Mouse (Mus musculus) ES-E14 (cell line): ENCODE data around the gene Rps2.

Experiments used
- CHD2 ChIP-seq: IDR thresholded peaks from 2 replicates; pipeline ENCODE4 v1.6.1; 2014; ENCODE audit warnings: mild to moderate bottlenecking, low read depth, low read length, inconsistent platforms
- HCFC1 ChIP-seq: IDR thresholded peaks from 2 replicates; pipeline ENCODE4 v1.6.1; 2012; ENCODE audit warnings: low read length, inconsistent platforms, borderline replicate concordance; ENCODE audit not compliant: insufficient read depth
- MAFK ChIP-seq: IDR thresholded peaks from 2 replicates; pipeline ENCODE4 v1.6.1; 2014; ENCODE audit warnings: mild to moderate bottlenecking, low read depth, low read length, inconsistent platforms; ENCODE audit not compliant: insufficient read depth
- ZC3H11A ChIP-seq: IDR thresholded peaks from 2 replicates; pipeline ENCODE4 v1.6.1; 2012; ENCODE audit warnings: low read depth, mild to moderate bottlenecking, inconsistent platforms, low read length, borderline replicate concordance
- ZNF384 ChIP-seq: IDR thresholded peaks from 2 replicates; pipeline ENCODE4 v1.6.1; 2012; ENCODE audit warnings: low read depth, low read length, inconsistent platforms

DNA sequence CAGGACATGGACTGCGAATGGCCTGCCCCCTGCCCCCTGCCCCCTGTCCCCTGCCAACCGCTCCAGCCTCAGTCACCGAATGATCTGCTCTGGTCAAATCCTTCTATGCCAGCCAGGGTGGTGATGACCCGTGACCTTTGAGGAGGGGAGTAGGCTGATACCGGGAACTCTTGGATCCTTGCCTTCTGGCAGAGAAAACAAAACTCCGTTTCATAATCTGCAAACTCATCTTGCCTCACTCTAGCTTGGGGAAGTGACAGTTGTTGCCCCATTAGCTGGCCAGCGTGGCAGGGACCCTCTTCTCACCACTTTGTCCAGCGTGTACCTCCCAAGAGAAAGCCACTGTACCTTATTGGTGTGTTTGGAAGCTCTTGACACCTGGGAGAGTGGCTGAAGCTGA, 24.4 kb downstream of the Rps2 start:
- TF ChIP-seq CHD2 (no peak), HCFC1 (no peak), ZNF384 (no peak), ZC3H11A (no peak), MAFK (no peak)
